Mouse (Mus musculus) cortical plate, adult 2 months (tissue): Measurements from ENCODE around the gene Fyttd1.

Experiments
- CTCF ChIP-seq: fragments of 200-500 bp; IDR thresholded peaks from 2 replicates; pipeline ENCODE4 v1.5.1; 2011; ENCODE audit warnings: mild to moderate bottlenecking, control low read depth, low read length; ENCODE audit not compliant: insufficient read depth; ENCODE audit errors: extremely low read depth
- POLR2A ChIP-seq: fragments of 200-500 bp; IDR thresholded peaks from 2 replicates; pipeline ENCODE4 v1.6.1; 2011; ENCODE audit warnings: mild to moderate bottlenecking, low read length, control low read depth; ENCODE audit not compliant: insufficient read depth; ENCODE audit errors: extremely low read depth

- TF ChIP-seq POLR2A = no peak
- TF ChIP-seq CTCF = no peak
Observed at GRCm38 (mm10) chr16:32927044-32927443, 49.7 kb downstream of the Fyttd1 start.
